Mouse (Mus musculus): ENCODE results near the gene Rps27a.

The Rps27a gene

DNA sequence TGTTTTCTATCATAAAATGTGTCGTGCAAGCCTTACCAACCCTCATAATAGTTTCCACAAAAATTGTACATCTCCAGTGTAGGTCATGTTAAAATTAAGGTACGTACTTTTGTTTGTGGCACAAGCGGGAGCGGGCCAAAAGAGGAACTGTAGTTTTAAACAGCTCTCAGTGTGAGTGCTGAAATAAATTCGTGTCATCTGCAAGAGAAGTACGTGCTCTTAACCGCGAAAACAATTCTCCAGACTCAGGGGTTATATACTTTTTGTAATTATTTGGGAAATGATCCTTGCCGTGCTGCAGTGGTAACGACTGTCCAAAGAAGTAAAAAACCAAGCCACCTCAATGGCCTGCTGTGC lies 33.6 kb downstream of the Rps27a start:
- DNase-seq (ENCODE audit: low read depth in 2 of 2, low spot score in 2 of 2): no peak

DNA sequence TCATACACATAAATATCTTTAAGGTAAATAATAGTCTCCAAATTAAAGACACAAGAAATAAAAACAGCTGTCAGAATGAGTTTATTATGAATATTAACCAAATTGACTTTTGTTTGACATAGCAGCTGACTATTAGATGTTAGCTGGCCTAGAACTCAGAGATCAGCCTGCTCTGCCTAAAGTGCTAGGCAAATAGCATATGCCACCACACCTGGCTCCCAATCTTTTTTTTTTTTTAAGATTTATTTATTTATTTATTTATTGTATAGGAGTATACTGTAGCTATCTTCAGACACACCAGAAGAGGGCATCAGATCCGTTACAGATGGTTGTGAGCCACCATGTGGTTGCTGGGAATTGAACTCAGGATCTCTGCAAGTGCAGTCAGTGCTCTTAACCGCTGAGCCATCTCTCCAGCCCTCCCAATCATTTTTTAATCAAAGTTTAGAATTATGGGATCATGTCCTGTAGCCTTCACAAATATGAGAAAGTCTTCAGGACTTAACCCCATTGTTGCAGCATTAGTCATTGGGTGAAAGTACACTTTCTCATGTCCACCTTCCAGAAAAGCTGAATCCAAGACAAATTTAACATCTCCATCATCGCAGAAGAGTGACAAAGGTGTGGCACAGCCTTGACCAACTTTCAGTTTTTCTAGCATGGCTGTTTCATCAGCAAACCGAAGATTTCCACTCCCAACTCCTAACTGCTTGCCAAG lies 34.9 kb downstream of the Rps27a start:
- DNase-seq (ENCODE audit: low read depth in 2 of 2, low spot score in 2 of 2): no peak

DNA sequence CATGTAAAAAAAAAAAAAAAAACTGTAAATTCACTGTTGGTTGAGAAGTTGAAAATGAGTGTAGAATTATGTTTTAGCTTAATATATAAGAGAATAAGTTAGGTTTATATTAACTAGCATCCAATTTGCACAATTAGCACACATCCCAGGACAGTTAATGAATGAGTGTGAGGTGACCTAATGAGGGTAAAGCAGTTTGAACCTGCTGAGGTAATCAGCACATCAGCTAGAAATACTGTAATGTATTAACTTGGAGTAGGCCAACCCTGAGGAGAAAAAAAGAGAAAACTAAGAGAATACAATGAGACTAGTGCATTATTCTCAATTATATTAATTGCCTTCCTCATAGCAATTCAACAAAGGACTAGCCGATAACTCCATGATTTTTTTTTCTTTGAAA lies 38.5 kb downstream of the Rps27a start:
- no peak for DNase-seq (ENCODE audit: low read depth in 2 of 2, low spot score in 2 of 2)

DNA sequence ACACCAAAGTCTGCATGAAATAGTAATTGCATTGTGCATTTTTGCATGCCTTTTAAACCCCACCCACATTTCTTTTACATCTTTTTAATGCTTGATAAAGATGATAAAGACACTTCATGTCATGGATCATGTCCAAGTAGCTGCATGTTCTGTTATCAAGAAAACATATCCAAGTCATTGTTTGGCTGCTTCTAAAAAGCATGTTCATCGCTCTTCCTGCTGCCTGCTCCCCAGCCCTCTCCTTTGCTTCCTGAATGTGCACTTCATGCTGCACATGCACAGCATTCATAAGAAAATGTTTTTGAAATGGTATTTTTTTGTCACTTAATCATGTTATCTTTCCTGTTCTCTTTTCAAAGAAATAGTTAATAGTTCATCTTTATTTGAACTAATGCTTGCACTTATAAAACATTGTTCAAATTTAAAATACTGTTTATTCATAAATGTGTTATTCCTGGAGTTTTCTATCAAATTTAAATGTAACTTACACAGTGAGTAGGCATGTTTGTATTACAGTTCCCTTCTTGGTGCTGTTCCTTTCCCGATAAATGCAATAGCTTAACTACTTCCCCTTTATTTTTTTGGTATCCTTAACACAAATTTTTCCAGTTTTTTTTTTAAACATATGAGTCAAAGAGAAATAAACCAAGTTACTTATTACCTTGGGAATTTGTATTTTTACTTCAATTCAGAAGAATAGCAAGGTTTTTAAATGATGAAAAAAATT lies 42.8 kb downstream of the Rps27a start:
- no peak for DNase-seq (ENCODE audit: low read depth in 2 of 2, low spot score in 2 of 2)

DNA sequence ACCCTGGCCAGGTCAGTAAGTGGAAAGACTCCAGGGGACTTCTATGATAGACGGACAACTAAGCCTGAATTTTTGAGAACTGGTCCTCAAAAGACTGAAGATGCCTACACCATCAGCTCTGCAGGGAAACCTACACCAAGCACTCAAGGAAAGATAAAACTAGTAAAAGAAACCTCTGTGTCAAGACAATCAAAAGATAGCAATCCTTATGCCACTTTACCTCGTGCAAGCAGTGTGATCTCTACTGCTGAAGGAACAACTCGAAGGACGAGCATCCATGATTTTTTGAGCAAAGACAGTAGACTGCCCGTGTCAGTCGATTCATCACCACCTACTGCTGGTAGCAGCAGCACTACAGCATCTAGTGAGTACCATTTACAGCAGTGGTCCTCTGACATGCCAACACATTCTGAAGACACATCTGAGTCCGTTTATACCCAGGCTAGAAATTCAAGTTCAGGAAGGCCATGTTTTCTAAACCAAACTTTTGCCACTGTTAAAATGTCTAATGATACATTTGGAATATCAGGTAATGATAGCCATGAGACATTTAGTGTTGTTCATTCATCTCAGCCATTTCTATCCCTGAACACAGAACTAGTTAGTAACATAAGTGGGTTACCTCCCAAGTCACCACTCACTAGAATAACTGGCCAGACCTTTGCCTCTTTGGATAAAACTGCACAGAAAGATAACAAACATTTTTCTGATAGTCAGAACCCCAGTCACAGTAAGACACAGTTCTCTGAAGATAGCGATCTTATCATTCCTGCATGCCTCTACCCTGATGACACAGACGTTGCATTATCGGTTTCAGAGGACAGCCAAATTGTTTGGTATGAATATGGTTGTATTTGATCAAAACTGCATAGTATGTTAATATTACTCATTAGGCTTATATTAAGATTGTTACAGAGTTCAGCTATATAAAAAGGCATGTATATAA lies 43.7 kb downstream of the Rps27a start:
- no peak for DNase-seq (ENCODE audit: low read depth in 2 of 2, low spot score in 2 of 2)

DNA sequence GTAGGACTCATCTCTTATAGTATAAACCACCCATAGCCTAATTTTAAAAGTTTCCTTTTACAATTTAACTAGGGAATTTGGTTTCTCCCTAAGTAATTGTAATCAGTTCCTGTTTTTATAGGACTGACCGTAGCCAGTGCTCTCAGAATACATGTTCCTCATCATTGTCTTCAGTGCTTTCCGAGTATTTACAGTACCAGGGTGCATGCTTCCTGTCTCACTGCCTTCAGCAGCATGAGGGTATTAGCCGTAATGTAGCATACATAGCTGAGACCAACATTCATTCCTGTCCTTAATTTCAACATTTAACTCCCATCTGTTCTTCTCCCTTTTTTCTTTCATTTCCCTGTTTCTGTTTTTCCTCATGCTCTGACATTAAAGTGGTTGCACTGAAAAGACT lies 50.9 kb downstream of the Rps27a start:
- DNase-seq (ENCODE audit: low read depth in 2 of 2, low spot score in 2 of 2): no peak

Measured in CD8-positive naive resting alpha-beta T cell, adult 2 months (primary cell).